Mouse (Mus musculus) hindbrain, embryonic 11.5 days (tissue): ENCODE measurements around the gene Gdpd1. TPM values are rescaled to one million over a fixed set of nuclear protein-coding genes. Genes with fewer than 3 reads are reported as not detected.
A peak's percentile ranks its signal among the peaks of the same experiment; 100 is the strongest.
"Not testable (repeated sequence)": the region's sequence is repeated elsewhere in the genome, so short reads cannot be mapped to it uniquely, and the experiment has no call there.

ENCODE experiments used
- ATAC-seq: fragments of 200-750 bp; cut with Nextera tagmentation; 2 replicates; pipeline ENCODE4 v1.8.0; 2017; ENCODE audit warnings: mild to moderate bottlenecking, moderate TSS enrichment, moderate library complexity; ENCODE audit not compliant: low FRiP score
- DNase-seq: peaks from one replicate; pipeline ENCODE4 v3.0.0-alpha.2; 2015; ENCODE audit warnings: low spot score
- H3K27ac ChIP-seq: fragments of 300-500 bp; sonication (generic); 2 replicates; pipeline ENCODE4 v1.5.1; 2014; ENCODE audit warnings: mild to moderate bottlenecking, low read depth, low read length
- H3K27me3 ChIP-seq: fragments of 300-500 bp; sonication (generic); 2 replicates; pipeline ENCODE4 v1.6.1; 2014; ENCODE audit warnings: mild to moderate bottlenecking, low read length, moderate library complexity, mixed read lengths; ENCODE audit not compliant: control insufficient read depth, insufficient read depth
- H3K36me3 ChIP-seq: fragments of 300-500 bp; sonication (generic); 2 replicates; pipeline ENCODE4 v1.6.1; 2014; ENCODE audit warnings: mild to moderate bottlenecking, low read length, moderate library complexity, mixed read lengths; ENCODE audit not compliant: control insufficient read depth, insufficient read depth
- H3K4me1 ChIP-seq: fragments of 300-500 bp; sonication (generic); replicated peaks from 2 replicates; pipeline ENCODE4 v1.6.1; 2014; ENCODE audit warnings: low read length, mixed read lengths; ENCODE audit not compliant: control insufficient read depth, insufficient read depth
- H3K4me2 ChIP-seq: fragments of 300-500 bp; sonication (generic); replicated peaks from 2 replicates; pipeline ENCODE4 v1.6.1; 2014; ENCODE audit warnings: mild to moderate bottlenecking, low read depth, low read length
- H3K4me3 ChIP-seq: fragments of 300-500 bp; sonication (generic); 2 replicates; pipeline ENCODE4 v1.5.1; 2014; ENCODE audit warnings: low read depth, low read length
- H3K9ac ChIP-seq: fragments of 300-500 bp; sonication (generic); 2 replicates; pipeline ENCODE4 v1.6.1; 2014; ENCODE audit warnings: low read depth, low read length
- H3K9me3 ChIP-seq: fragments of 300-500 bp; sonication (generic); 2 replicates; pipeline ENCODE4 v1.6.1; 2016; ENCODE audit warnings: low read length; ENCODE audit not compliant: control insufficient read depth
- WGBS: fragments of 180-500 bp; shearing (Covaris S2); extraction: QIAGEN DNeasy Blood & Tissue Kit; methylation state at CpG from one replicate; pipeline ENCODE4 v1.1.7; 2014; 5-methylcytosine and 5-hydroxymethylcytosine counted together
- polyA plus RNA-seq: library from polyadenylated mRNA; unstranded; fragments of >200 nt; fragmentation: Nextera tagmentation; extraction: Ambion mirVana; gene quantifications from 2 replicates; pipeline ENCODE4 v1.2.1, GENCODE M21; 2014

The Gdpd1 gene
- polyA plus RNA-seq, 1 experiment from 2014 or later: 99.1 TPM

DNA sequence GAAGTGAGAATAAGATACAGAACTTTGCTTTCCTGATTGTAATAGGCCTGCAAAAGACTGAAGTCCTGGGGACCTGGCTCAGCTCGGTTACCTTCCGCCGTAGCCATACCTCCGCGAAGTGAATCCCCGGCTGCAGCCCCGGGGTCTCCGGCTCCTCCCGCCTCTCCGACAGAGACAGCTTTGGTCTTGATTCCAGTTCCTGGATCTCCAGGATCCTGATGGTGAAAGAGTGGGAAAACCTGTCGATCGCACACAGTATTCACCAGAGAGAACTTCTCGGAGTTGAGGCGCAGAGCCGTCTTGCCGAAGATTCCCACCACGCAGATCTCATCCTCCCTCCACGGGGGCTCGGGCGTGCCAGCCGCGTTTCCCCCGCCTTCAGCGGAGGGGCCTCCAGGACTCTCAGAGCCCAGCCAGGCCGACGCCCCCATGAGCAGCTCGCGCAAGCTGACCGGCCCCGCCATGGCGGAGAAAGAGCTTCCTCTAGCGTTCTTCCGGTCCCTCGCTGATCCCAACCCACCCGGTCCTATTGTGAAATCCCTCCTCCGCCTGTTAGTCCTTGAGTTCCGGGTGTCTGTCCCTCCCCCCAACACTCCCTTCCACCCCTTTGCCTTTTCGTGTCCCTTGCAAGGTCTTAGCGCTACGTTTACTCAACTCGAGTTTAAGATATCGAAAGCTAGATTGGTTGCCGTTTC lies 12.6 kb upstream of the Gdpd1 start, which contains the start of gene Smg8:
TSS of gene Smg8 (minus strand) at position 485 of the 695 bp plus-strand sequence.
- no peaks in the 10 kb centered on the region for H3K9me3 ChIP-seq
- H3K4me1 ChIP-seq: peaks cover 4% of the 10 kb centered on the region
- DNase-seq: peak; percentile 83
- H3K4me2 ChIP-seq: peak within 1 kb of the TSS; percentile 90
- H3K36me3 ChIP-seq: 0 out of 2 replicates have a peak, but pooled peaks cover 2% of the 10 kb centered on the region
- ATAC-seq: peak; percentile 64
- H3K27ac ChIP-seq: no peak within 1 kb of the TSS
- H3K4me3 ChIP-seq: peak within 1 kb of the TSS; percentile 98
- peak within 1 kb of the TSS; percentile 85 for H3K9ac ChIP-seq
- no peaks in the 10 kb centered on the region for H3K27me3 ChIP-seq
- WGBS: 1% methylated on average over 43 of the region's 43 CpGs

DNA sequence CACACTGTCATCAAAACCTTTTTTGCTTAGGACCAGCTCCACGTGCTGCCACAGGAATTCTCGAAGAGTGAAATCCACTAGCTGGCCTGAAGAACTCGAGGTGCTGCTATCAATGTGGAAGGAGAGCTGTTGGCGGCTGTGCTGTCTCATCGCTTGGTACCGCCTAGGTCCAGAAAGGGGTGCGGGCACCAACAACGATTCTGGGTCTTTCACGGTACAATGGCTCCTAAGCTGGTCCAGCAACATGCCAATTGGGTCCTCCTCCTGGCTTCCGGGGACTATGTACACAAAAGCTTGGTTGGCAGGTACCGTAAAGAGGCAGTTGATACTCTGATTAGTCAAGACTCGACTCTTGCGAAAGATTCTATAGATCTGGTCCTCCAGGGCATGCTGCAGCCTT lies 11.6 kb upstream of the Gdpd1 start:
- peak overlapping the region; percentile 98 for H3K4me3 ChIP-seq
- H3K4me1 ChIP-seq: peaks cover 4% of the 10 kb centered on the region
- peak overlapping the region; percentile 90 for H3K4me2 ChIP-seq
- H3K27me3 ChIP-seq: no peaks in the 10 kb centered on the region
- no peaks in the 10 kb centered on the region for H3K9me3 ChIP-seq
- ATAC-seq (no peak), DNase-seq (no peak)
- H3K36me3 ChIP-seq: peaks cover 8% of the 10 kb centered on the region; the same call in 1 of the 2 replicates
- 91% methylated on average over 13 of the region's 13 CpGs for WGBS
- no peak overlapping the region for H3K9ac ChIP-seq
- no peak overlapping the region for H3K27ac ChIP-seq

DNA sequence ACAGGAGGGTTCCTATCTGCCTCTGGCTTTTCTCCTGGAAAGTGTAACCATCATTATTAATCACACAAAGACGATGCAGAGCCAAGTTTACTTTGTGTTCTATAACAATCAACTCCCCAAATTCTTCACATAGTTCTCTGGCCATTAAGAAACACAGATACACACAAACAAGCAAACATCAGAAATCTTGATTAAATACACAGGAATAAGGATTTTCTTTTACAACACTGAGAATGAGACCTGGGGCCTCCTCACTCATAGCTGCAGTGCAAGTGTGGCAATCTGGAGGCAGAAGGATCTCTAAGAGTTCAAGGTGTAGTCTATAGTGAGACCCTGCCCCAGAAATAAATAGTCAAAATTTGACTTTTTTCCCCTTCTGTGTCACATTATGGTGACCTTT lies 9.8 kb upstream of the Gdpd1 start:
- H3K9me3 ChIP-seq: no peaks in the 10 kb centered on the region
- no peak overlapping the region for H3K9ac ChIP-seq
- peaks cover 15% of the 10 kb centered on the region for H3K36me3 ChIP-seq
- WGBS: 88% methylated on average over 1 of the region's 1 CpGs
- H3K4me3 ChIP-seq: no peak overlapping the region
- peaks cover 4% of the 10 kb centered on the region for H3K4me1 ChIP-seq
- no peaks in the 10 kb centered on the region for H3K27me3 ChIP-seq
- no peak overlapping the region for H3K4me2 ChIP-seq
- no peak overlapping the region for H3K27ac ChIP-seq
- DNase-seq (no peak), ATAC-seq (no peak)

DNA sequence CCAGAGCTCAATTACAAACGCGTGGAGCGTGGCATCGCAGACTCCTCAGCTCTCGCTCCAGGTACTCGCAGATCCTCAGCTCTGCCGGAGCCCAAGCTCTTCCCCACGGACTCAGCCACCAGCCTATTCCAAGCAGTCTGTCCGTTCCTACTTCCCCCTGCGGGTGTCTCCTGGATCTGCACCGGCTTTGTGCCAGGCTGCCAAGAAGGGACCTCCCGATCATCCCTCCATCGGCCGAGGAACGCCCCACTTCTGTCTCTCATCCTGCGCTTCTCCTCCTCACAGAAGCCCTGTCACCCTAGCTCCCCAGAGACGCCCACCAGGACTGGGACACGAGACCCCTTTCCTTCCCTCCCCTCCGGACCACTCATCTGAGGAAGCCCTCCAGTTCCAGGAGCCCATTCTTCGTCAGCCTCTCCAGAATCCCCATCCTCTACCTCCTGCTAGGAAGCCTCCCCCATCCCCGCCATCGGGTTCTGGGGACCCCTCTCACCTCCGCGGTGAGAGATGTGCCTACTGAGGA lies 458 bp downstream of the Gdpd1 start:
- H3K4me3 ChIP-seq: peak overlapping the region; percentile 76
- peak overlapping the region; percentile 95 for H3K9ac ChIP-seq
- WGBS: 1% methylated on average over 24 of the region's 24 CpGs
- no peaks in the 10 kb centered on the region for H3K27me3 ChIP-seq
- no peaks in the 10 kb centered on the region; the same call in 1 of the 2 replicates for H3K4me1 ChIP-seq
- peak overlapping the region; percentile 98 for H3K27ac ChIP-seq
- H3K9me3 ChIP-seq: no peaks in the 10 kb centered on the region
- DNase-seq: peak; percentile 80
- no peaks in the 10 kb centered on the region for H3K36me3 ChIP-seq
- peak overlapping the region; percentile 65 for H3K4me2 ChIP-seq
- ATAC-seq: peak; percentile 73

DNA sequence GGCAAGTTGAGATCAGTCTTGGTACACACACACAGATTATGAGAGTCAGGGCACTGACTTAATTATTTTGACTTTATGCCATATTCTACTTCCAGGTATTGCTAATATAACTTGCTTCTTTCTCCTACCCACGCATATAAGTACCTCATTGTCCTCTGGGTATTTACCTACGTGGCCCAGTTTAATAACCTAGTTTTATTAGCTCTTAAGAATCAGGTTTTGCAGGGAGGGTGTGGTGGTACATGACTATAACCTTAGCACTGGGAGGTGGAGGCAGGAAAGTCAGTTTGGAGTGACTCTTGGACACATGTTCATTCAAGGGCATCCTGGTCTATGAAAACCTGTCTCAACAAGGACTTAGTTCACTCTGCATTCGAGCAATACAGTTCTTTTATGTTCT lies 11.8 kb downstream of the Gdpd1 start:
- H3K36me3 ChIP-seq: no peaks in the 10 kb centered on the region; the same call in 1 of the 2 replicates
- WGBS: 77% methylated on average over 3 of the region's 3 CpGs
- H3K27me3 ChIP-seq: no peaks in the 10 kb centered on the region
- ATAC-seq (no peak), DNase-seq (no peak)
- H3K4me1 ChIP-seq: no peaks in the 10 kb centered on the region
- H3K4me2 ChIP-seq: no peak overlapping the region
- H3K27ac ChIP-seq: no peak overlapping the region
- H3K9me3 ChIP-seq: no peaks in the 10 kb centered on the region
- no peak overlapping the region for H3K9ac ChIP-seq
- H3K4me3 ChIP-seq: no peak overlapping the region

DNA sequence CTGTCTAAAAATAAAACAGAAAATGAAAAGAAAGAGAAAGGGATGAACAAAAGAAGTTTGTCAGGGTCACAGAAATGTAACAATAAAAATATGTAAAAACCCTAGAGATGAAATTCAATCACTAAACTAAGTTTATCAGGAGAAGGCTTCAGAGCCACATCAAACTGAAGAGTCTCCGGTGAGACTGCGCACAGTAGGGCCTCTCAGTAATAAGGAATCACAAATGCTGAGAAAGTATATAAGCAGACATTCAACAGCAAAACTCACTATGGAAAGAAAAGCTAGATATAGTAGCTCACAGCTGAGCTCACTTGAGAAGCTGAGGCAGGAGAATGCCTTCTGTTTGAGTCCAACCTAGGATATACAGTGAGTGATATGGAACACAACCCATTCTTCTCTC lies 13.5 kb downstream of the Gdpd1 start:
- no peak overlapping the region for H3K9ac ChIP-seq
- H3K9me3 ChIP-seq: no peaks in the 10 kb centered on the region
- H3K36me3 ChIP-seq: no peaks in the 10 kb centered on the region; the same call in 1 of the 2 replicates
- no peak overlapping the region for H3K27ac ChIP-seq
- ATAC-seq (no peak), DNase-seq (no peak)
- no peak overlapping the region for H3K4me3 ChIP-seq
- H3K4me2 ChIP-seq: no peak overlapping the region
- no peaks in the 10 kb centered on the region for H3K27me3 ChIP-seq
- H3K4me1 ChIP-seq: no peaks in the 10 kb centered on the region
- 95% methylated on average over 2 of the region's 2 CpGs for whole genome bisulfite sequencing

DNA sequence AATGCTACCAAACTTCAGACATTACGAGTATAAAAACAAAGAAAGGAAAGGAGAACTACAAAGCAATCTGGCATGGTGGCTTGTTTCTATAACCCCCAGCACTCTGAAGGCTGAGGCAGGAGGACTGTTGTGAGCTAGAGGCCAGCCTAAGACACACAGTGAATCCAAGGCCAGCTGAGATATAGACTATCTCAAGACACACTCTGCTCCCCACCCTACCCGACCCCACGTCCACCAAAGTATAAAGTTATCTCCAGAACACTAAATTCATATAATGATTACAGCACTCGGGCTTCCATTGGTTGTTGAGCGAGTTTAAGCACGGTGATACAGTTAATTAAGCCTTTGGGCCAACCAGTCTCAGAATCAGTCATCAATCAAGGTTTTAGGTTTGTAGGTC lies 17.6 kb downstream of the Gdpd1 start:
- no peaks in the 10 kb centered on the region for H3K27me3 ChIP-seq
- no peak for ATAC-seq
- no peak overlapping the region for H3K4me3 ChIP-seq
- no peaks in the 10 kb centered on the region for H3K36me3 ChIP-seq
- 91% methylated on average over 6 of the region's 6 CpGs for WGBS
- H3K4me2 ChIP-seq: no peak overlapping the region
- no peaks in the 10 kb centered on the region for H3K9me3 ChIP-seq
- no peak overlapping the region for H3K9ac ChIP-seq
- H3K27ac ChIP-seq: no peak overlapping the region
- no peak for DNase-seq
- no peaks in the 10 kb centered on the region for H3K4me1 ChIP-seq

DNA sequence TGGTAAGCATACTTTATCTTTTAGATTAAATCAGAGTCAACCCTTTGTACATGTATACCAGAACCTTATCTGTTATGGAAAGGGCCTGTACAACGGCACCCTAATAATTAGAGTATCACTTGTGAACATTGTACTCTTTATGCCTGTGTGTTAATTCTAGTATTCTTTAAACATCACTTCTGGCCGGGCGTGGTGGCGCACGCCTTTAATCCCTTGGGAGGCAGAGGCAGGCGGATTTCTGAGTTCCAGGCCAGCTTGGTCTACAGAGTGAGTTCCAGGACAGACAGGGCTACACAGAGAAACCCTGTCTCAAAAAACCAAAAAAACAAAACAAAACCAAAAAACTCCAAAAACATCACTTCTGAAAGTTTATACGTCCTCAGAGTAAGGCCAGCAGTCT lies 25.0 kb downstream of the Gdpd1 start:
- 93% methylated on average over 7 of the region's 7 CpGs for WGBS
- not testable (repeated sequence) for H3K4me1 ChIP-seq, H3K9ac ChIP-seq, ATAC-seq, DNase-seq, H3K27me3 ChIP-seq, H3K9me3 ChIP-seq, H3K27ac ChIP-seq, H3K4me3 ChIP-seq, H3K36me3 ChIP-seq, H3K4me2 ChIP-seq

DNA sequence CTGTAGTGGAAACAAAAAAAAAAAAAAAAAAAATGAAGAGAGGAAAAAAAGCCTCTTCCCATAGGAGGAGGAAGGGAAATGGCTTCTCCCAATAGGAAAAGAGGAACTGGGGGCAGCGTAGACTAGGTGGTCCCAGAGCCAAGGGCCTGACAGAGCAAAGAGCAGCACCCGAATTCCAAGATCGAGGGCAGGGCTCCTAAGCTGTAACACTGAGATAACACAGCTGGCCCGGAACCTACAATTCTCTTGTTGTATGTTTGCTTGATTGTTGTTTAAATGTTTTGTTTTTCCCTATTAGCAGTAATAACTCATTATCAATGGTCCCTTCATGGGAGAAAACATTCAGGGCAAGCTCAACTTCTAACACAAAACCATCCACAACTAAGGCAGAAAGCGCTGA lies 26.9 kb downstream of the Gdpd1 start:
- H3K9me3 ChIP-seq: no peaks in the 10 kb centered on the region
- WGBS: 89% methylated on average over 5 of the region's 5 CpGs
- H3K27ac ChIP-seq: no peak overlapping the region
- no peaks in the 10 kb centered on the region for H3K27me3 ChIP-seq
- no peak for DNase-seq
- H3K36me3 ChIP-seq: peaks cover 2% of the 10 kb centered on the region; the same call in 1 of the 2 replicates
- H3K9ac ChIP-seq: no peak overlapping the region
- no peak for ATAC-seq
- H3K4me2 ChIP-seq: no peak overlapping the region
- H3K4me1 ChIP-seq: no peaks in the 10 kb centered on the region
- no peak overlapping the region for H3K4me3 ChIP-seq
